Mouse (Mus musculus) cerebellum, adult 9-10 months (tissue): ENCODE measurements around the gene Asxl1.

Experiments used
- DNase-seq: peaks from one replicate; pipeline ENCODE4 v3.0.0; 2022

The Asxl1 gene

GRCm38 (mm10) chr2:153345454-153346220 lies at the start of gene Asxl1:
TSS of gene Asxl1 (plus strand) at chr2:153345829.
- DNase-seq = peak; percentile 96

GRCm38 (mm10) chr2:153297771-153298170 lies 47.9 kb upstream of the Asxl1 start:
- peak; percentile 50 for DNase-seq

- DNase-seq = no peak
Observed at GRCm38 (mm10) chr2:153298460-153298859, 47.2 kb upstream of the Asxl1 start.

GRCm38 (mm10) chr2:153298863-153299262 lies 46.8 kb upstream of the Asxl1 start:
- DNase-seq = no peak

GRCm38 (mm10) chr2:153301123-153301522 lies 44.5 kb upstream of the Asxl1 start:
- no peak for DNase-seq

GRCm38 (mm10) chr2:153305240-153305639 lies 40.4 kb upstream of the Asxl1 start:
- no peak for DNase-seq

- DNase-seq = no peak
Observed at GRCm38 (mm10) chr2:153308586-153308985, 37.0 kb upstream of the Asxl1 start.

- no peak for DNase-seq
Observed at GRCm38 (mm10) chr2:153309106-153309505, 36.5 kb upstream of the Asxl1 start.

- no peak for DNase-seq
Observed at GRCm38 (mm10) chr2:153310228-153310627, 35.4 kb upstream of the Asxl1 start.

GRCm38 (mm10) chr2:153312884-153313283 lies 32.7 kb upstream of the Asxl1 start:
- DNase-seq = no peak

GRCm38 (mm10) chr2:153318408-153318807 lies 27.2 kb upstream of the Asxl1 start:
- no peak for DNase-seq

GRCm38 (mm10) chr2:153319036-153319643 lies 26.5 kb upstream of the Asxl1 start:
- no peak for DNase-seq

GRCm38 (mm10) chr2:153325706-153326376 lies 19.8 kb upstream of the Asxl1 start:
- no peak for DNase-seq

- DNase-seq = peak; percentile 63
Observed at GRCm38 (mm10) chr2:153332271-153332670, 13.4 kb upstream of the Asxl1 start.

GRCm38 (mm10) chr2:153332981-153333380 lies 12.6 kb upstream of the Asxl1 start:
- no peak for DNase-seq

GRCm38 (mm10) chr2:153333822-153334232 lies 11.8 kb upstream of the Asxl1 start:
- no peak for DNase-seq

GRCm38 (mm10) chr2:153334281-153334680 lies 11.3 kb upstream of the Asxl1 start:
- DNase-seq = no peak

- DNase-seq = no peak
Observed at GRCm38 (mm10) chr2:153336117-153336516, 9.5 kb upstream of the Asxl1 start.

- DNase-seq = no peak
Observed at GRCm38 (mm10) chr2:153338361-153339350, 7.0 kb upstream of the Asxl1 start.

GRCm38 (mm10) chr2:153342166-153342565 lies 3.5 kb upstream of the Asxl1 start:
- no peak for DNase-seq

GRCm38 (mm10) chr2:153342602-153343001 lies 3.0 kb upstream of the Asxl1 start:
- no peak for DNase-seq

GRCm38 (mm10) chr2:153343191-153343590 lies 2.4 kb upstream of the Asxl1 start:
- DNase-seq = no peak

- no peak for DNase-seq
Observed at GRCm38 (mm10) chr2:153345071-153345453, 567 bp upstream of the Asxl1 start.
